Mouse (Mus musculus) ES-E14 (cell line): ENCODE results near the gene 6030498E09Rik. TPM values are rescaled to one million over a fixed set of nuclear protein-coding genes. Genes with fewer than 3 reads are reported as not detected.

ENCODE experiments used
- DNase-seq: peaks from one replicate; pipeline ENCODE4 v3.0.0-alpha.2; 2013; ENCODE audit warnings: low read depth, low spot score
- H3K27ac ChIP-seq: 2 replicates; pipeline ENCODE4 v1.5.1; 2012; ENCODE audit warnings: low read depth, mild to moderate bottlenecking, low read length, moderate library complexity, mixed read lengths; ENCODE audit not compliant: poor library complexity, insufficient read depth, severe bottlenecking
- H3K36me3 ChIP-seq: 2 replicates; pipeline ENCODE4 v1.6.1; 2012; ENCODE audit warnings: mild to moderate bottlenecking, low read length, moderate library complexity, mixed read lengths; ENCODE audit not compliant: control insufficient read depth, poor library complexity, insufficient read depth, severe bottlenecking
- H3K4me1 ChIP-seq, 2 experiments: fragments of 150-350 bp in 1 of 2; sonication (generic) in 1 of 2; 2 replicates each; pipeline ENCODE4 v1.6.1; 2012; ENCODE audit warnings: low read length in 2 of 2, mild to moderate bottlenecking in 1 of 2, mixed read lengths in 1 of 2; ENCODE audit not compliant: control insufficient read depth in 2 of 2, insufficient read depth in 2 of 2, poor library complexity in 1 of 2
- H3K4me3 ChIP-seq, 2 experiments: fragments of 150-350 bp in 1 of 2; sonication (generic) in 1 of 2; 2 replicates each; pipeline ENCODE4 v1.5.1; 2012; ENCODE audit warnings: low read length in 2 of 2, low read depth in 1 of 2, mild to moderate bottlenecking in 1 of 2, mixed read lengths in 1 of 2; ENCODE audit not compliant: insufficient read depth in 1 of 2, poor library complexity in 1 of 2, severe bottlenecking in 1 of 2
- H3K9ac ChIP-seq: 2 replicates; pipeline ENCODE4 v1.6.1; 2012; ENCODE audit warnings: low read depth, mild to moderate bottlenecking, low read length, mixed read lengths; ENCODE audit not compliant: poor library complexity, insufficient read depth, severe bottlenecking
- H3K9me3 ChIP-seq: fragments of 150-350 bp; sonication (generic); 2 replicates; pipeline ENCODE4 v1.6.1; 2012; ENCODE audit warnings: low read depth, mild to moderate bottlenecking, low read length; ENCODE audit not compliant: control insufficient read depth, insufficient read depth
- CHD2 ChIP-seq: IDR thresholded peaks from 2 replicates; pipeline ENCODE4 v1.6.1; 2014; ENCODE audit warnings: mild to moderate bottlenecking, low read depth, low read length, inconsistent platforms
- HCFC1 ChIP-seq: IDR thresholded peaks from 2 replicates; pipeline ENCODE4 v1.6.1; 2012; ENCODE audit warnings: low read length, inconsistent platforms, borderline replicate concordance; ENCODE audit not compliant: insufficient read depth
- MAFK ChIP-seq: IDR thresholded peaks from 2 replicates; pipeline ENCODE4 v1.6.1; 2014; ENCODE audit warnings: mild to moderate bottlenecking, low read depth, low read length, inconsistent platforms; ENCODE audit not compliant: insufficient read depth
- ZC3H11A ChIP-seq: IDR thresholded peaks from 2 replicates; pipeline ENCODE4 v1.6.1; 2012; ENCODE audit warnings: low read depth, mild to moderate bottlenecking, inconsistent platforms, low read length, borderline replicate concordance
- ZNF384 ChIP-seq: IDR thresholded peaks from 2 replicates; pipeline ENCODE4 v1.6.1; 2012; ENCODE audit warnings: low read depth, low read length, inconsistent platforms
- in situ Hi-C, 2 experiments: fragments of 600-800 bp; cut with MboI; formaldehyde crosslinking; loops; one replicate each; pipeline ENCODE4 v1.15.1; 2025; ENCODE audit warnings: low sequenced_read_pairs in 2 of 2, inconsistent platforms in 1 of 2; ENCODE audit not compliant: unreplicated experiment in 2 of 2
- total RNA-seq: library from RNA; depleted of rRNA; stranded (reverse); fragments of 300-350 nt; gene quantifications from 2 replicates; pipeline ENCODE4 v1.2.3, GENCODE M21; 2012

The 6030498E09Rik gene
- total RNA-seq, 1 experiment, result not detected

- no peaks in the 10 kb centered on the region for H3K36me3 ChIP-seq
- in situ Hi-C loops, result no loop called here
- TF ChIP-seq MAFK, result no peak
- TF ChIP-seq ZNF384, result no peak
- no peak for TF ChIP-seq ZC3H11A
- TF ChIP-seq HCFC1, result no peak
- no peak for TF ChIP-seq CHD2
- H3K4me3 ChIP-seq, result no peak overlapping the region
- H3K27ac ChIP-seq, result no peak overlapping the region
- no peak for DNase-seq
- no peaks in the 10 kb centered on the region for H3K9me3 ChIP-seq
- H3K4me1 ChIP-seq, result peaks cover under 1 to 2% of the 10 kb centered on the region in 2 experiments; a peak in 2 of 4 replicates
- H3K9ac ChIP-seq, result no peak overlapping the region
Measured at GRCm38 (mm10) chrX:38734916-38735880, 37.3 kb upstream of the 6030498E09Rik start.

GRCm38 (mm10) chrX:38771453-38771852 is 1.0 kb upstream of the 6030498E09Rik start:
- DNase-seq, result no peak
- in situ Hi-C loops, result no loop called here
- H3K9me3 ChIP-seq, result no peaks in the 10 kb centered on the region
- H3K4me3 ChIP-seq, result no peak overlapping the region
- no peaks in the 10 kb centered on the region for H3K36me3 ChIP-seq
- H3K27ac ChIP-seq, result no peak overlapping the region
- TF ChIP-seq HCFC1, result no peak
- TF ChIP-seq CHD2, result no peak
- TF ChIP-seq ZNF384, result no peak
- no peak for TF ChIP-seq MAFK
- no peak for TF ChIP-seq ZC3H11A
- no peak overlapping the region for H3K9ac ChIP-seq
- no peaks in the 10 kb centered on the region for H3K4me1 ChIP-seq

- H3K4me1 ChIP-seq, result no peaks in the 10 kb centered on the region
- in situ Hi-C loops, result no loop called here
- no peak for DNase-seq
Measured at GRCm38 (mm10) chrX:38771886-38772285, 585 bp upstream of the 6030498E09Rik start.

GRCm38 (mm10) chrX:38794373-38794772 is 21.9 kb downstream of the 6030498E09Rik start:
- in situ Hi-C loops, result no loop called here
- H3K4me1 ChIP-seq, result no peaks in the 10 kb centered on the region
- H3K36me3 ChIP-seq, result no peaks in the 10 kb centered on the region
- H3K27ac ChIP-seq, result no peak overlapping the region
- H3K4me3 ChIP-seq, result no peak overlapping the region
- no peak overlapping the region for H3K9ac ChIP-seq
- H3K9me3 ChIP-seq, result no peaks in the 10 kb centered on the region
- TF ChIP-seq MAFK (no peak), ZNF384 (no peak), CHD2 (no peak)
- DNase-seq, result no peak

More at GRCm38 (mm10) chrX:38771886-38772285, 585 bp upstream of the 6030498E09Rik start:
- no peak overlapping the region for H3K9ac ChIP-seq
- H3K36me3 ChIP-seq, result no peaks in the 10 kb centered on the region
- TF ChIP-seq MAFK (no peak), ZC3H11A (no peak), ZNF384 (no peak), HCFC1 (no peak), CHD2 (no peak)
- no peak overlapping the region for H3K27ac ChIP-seq
- H3K4me3 ChIP-seq, result no peak overlapping the region
- H3K9me3 ChIP-seq, result no peaks in the 10 kb centered on the region
